Mouse (Mus musculus) cerebellum, adult (tissue): Measurements from ENCODE around the gene Tbxas1.

Experiments used
- ATAC-seq: cut with Nextera tagmentation; 2 replicates; pipeline ENCODE4 v1.9.2; 2017; ENCODE audit warnings: mild to moderate bottlenecking, moderate library complexity, mixed read lengths; ENCODE audit not compliant: insufficient number of reproducible peaks, low FRiP score, low TSS enrichment

Gene Tbxas1

DNA sequence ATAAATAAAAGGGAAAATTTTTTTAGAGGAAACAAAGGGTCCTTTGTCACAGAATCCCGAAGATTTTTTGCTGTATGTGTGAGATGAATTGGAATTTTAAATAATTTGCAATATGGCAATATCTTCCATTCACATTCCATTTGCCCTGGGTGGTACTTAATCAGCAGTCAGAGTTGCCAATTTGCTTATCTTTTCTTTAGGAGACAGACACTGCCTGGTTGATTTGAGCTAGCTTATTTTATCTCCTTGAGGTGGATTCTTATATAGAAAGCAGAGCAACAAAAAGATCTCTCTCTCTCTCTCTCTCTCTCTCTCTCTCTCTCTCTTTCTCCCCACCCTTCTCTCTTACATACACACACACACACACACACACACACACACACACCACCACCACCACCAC, 9.9 kb downstream of the Tbxas1 start:
- ATAC-seq, result no peak

DNA sequence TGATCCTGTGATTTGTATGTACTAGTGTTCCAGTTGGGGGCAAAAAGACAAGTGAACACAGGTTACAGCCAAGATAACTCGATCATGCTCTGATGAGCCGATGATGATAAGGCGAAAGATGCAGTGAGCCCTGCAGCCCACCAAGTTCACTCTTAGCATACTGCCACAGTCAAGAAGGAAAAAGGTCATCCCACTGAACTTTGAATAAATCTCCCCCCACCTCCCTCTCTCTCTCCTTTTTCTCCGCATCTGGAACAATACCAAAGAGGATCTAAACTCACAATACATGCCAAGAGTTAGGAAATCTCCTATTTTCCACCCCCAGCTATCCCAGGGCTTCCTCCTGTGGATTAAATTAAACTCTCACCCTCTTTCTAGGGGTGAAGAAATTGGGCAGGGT, 12.2 kb downstream of the Tbxas1 start:
- no peak for ATAC-seq

DNA sequence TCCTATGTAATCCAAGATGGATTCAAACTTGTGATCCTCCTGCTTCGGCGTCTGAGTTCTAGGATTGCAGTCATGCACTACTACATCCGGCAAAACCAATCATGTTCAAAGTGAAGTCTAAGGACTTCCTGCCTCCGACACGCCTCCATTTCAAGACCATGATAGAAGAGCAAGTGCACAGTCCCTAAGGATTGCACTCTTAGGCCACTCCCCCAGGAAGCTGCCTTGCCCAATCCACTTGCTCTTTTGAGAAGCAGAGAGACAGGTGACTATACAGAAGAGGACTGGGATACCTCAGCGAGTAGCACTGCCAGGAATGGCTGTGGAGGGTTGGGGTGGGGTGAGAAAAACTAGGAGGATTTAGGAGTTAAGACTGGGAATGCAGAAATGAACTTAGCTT, 14.0 kb downstream of the Tbxas1 start:
- ATAC-seq, result no peak

DNA sequence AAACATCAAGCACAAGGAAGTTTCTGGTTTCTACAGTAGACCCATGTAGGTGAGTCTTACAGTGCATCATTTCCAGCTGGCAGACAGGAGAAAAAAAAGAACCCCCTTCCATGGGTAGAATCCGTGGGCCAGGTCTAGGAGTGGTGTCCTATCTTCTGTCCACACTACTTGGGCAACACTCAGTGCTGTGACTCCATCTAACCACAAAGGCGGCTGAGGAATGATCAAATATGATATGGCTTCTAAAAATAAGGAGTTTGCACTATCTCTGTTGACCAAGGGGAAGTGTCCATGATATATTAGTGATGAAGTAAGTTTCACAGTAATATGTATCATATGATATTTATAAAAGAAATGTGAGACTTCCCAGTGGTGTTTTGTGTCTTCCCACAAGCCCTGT, 16.8 kb downstream of the Tbxas1 start:
- no peak for ATAC-seq

DNA sequence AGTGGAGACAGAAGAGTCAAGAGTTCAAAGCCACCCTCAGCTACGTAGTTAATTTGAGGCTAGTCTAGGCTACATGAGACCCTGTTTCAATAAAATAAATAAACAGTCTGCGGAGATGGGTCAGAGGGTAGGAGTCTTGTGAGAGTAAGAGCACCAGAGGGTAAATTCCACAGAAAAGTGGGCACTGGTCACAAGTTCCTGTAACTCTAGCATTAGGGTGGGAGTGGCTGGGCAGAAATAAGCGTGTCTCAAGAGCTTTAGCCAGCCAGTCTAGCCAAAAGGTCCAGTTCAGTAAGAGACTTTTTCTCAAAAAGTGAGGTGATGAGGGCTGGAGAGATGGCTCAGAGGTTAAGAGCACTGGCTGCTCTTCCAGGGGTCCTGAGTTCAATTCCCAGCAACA, 18.4 kb downstream of the Tbxas1 start:
- ATAC-seq, result no peak

DNA sequence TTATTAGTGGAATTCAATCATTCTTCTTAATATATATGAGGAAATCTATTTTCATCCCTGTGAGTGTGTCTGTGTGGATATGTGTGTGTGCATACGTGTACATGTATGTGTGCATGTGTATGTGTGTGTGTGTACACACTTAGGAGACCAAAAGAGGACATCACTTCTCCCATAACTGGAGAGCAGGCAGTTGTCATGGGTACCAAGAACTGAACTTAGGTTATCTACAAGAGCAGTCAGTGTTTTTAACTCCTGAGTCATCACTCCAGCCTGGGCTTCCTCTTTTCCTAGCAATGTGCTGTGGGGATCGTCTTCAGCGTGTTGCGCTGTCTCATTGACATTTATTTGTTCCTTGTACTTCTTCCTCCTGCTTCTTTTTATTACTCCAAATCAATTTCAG, 24.9 kb downstream of the Tbxas1 start:
- no peak for ATAC-seq

DNA sequence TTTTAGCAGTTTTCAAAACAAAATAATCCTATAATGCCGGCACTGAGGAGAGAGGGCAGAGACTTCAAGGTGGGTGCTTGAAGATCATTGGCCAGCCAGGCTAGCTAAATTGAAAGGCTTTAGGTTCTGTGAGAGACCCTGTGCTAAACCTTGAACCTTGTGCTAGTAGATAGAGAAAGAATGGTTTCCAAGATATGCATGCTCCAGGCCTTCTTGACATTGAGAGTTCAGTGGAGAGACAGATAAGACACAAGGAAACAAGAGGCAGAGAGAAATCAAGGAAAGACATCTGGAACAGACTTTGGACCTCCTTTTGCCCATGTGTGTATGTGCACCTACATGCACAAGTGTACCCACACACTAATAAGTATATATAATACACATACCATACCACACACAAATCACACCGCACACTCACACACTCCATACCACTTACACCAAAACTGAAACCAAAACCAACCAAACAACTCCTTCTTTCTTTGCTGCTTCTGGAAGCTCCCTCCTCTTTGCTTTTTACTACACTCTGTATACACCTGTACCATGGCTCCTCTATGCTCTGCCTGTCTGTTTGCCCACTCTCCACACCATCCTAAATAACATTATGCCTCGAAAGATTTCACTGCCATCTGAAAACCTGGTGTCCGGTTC, 25.4 kb downstream of the Tbxas1 start:
- ATAC-seq, result no peak

DNA sequence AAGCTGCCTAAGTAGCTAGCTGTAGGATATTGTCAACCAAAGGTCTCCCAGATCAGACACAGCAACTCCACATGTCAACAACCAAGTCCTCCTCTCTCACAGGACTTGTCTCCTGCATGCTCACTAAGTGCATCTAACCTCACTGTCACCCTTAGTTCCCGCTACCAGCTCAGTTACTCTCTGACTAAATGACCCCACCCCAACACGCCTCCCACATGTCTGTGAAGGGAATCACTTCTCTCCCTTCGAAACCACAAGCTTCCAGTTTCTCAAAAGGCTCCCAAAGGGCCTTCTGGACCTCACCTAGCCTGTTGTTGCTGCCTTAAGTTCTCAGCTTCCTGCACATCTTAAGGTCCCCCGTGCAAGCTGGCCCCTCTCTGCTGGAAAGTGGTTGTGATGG, 25.9 kb downstream of the Tbxas1 start:
- no peak for ATAC-seq

DNA sequence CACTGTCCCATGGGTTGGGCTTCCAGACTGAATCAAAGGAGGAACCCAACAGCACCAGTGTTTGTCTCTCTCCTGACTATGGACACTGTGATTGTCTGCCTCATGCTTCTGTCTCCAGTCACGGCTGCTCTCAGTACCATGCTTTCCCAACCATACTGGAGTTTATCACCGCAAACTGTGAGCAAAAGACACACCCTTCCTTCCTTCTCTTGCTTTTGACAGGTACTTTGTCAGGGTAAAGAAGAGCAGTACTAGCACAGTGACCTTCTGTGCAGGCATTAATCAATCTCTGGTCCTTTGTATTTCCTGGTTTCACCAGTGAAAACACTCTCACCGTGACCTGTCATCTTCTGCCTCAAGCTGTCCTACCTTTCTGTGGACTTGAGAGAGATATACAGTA, 26.4 kb downstream of the Tbxas1 start:
- ATAC-seq, result no peak

DNA sequence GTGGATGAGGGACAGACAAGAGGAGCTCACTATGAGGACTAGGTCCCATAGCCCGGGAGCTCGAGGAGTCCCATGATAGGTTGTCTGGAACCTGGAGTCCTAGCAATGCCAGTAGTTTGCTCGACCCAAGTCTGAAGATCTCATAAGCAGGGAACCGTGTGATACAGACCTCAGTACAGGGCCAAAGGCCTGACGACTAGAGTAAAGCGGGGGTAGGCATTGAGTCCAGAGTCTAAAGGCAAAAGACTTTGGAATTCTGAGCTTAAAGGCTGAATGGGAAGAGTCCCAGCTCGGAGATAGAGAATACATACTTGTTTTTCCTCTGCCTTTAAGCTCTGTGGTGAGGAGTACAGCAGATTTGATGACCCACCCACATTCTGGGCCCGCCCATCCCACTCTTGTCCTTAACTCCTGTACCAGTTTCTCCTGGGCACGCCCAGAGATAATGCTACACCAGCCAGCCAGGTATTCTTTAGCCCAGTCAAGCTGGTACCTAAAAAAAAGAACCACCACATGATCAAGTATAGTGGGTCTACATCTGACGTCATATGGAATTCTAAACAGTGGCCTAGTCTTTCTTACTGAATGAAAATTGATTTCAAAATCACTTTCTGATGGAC, 27.7 kb downstream of the Tbxas1 start:
- ATAC-seq, result no peak

DNA sequence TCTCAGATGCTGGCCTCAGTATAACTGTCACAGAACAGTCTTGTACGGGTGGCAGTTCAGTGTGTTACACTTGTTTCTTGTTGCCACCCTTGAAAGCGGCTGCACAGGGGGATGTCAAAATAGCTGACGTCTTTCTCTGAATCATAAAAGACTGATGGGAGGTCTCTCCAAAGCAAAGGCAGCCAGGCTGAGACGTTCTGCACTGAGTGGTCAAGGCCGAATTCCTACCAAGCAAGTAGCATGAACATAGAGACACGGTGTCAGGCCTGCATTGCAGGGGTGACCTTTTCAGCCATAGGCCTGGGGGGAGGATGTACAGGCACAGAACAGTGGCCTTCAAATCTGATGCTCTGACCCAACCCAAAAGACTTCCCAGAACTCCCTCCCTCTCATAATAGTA, 30.8 kb downstream of the Tbxas1 start:
- ATAC-seq, result no peak

DNA sequence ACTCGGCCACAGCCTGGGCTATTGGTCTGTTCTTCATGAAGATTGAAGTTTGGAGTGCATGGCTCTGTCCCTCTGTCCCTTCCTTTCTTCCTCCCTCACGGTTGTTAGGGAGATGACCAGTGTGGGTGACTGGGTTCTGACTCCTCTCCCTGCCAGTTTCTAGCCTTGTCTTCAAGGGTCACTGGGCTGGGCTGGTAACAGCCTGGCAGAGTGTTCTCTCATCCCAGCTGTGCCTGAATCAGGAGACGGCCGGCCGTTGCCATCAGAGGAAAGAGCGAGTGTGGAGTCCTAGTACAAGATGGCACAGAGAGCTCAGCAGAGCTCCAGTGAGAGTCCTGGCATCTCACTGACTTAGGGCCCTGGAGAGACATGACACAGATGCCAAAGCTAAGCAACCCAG, 33.2 kb downstream of the Tbxas1 start:
- no peak for ATAC-seq

DNA sequence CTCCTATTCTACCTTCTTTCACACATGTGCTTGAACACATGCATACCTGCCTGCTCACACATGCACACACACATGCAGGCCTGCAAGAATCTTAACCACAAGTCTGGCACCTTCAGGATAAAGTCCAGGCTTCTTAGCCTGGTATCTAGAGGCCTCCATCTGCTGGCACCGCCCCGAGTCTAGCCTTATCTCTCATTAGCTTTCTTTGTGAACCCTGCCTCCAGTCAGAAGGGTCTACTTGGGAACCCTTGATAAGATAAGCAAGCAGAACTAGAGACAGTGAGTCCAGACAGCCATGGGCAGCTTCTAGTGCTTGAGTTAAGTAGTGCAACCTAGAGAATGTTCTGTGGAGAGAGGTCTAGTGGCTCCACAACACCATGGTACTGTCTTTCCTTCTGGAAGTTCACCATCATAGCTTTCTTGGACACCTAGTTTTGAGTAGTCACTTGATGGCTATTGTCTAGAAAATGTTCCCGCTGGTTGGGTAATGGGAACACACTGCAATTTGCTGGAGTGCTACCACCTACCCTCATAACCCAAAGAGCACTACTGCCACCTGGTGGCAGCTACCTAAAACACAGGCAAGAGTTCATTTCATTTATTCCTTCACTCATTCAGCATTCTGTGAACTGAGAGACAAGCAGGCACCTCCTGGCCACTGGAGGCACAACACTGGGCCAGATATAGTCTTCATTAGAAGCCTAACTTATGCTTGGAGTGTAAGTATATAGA, 35.8 kb downstream of the Tbxas1 start:
- peak; percentile 51 for ATAC-seq

DNA sequence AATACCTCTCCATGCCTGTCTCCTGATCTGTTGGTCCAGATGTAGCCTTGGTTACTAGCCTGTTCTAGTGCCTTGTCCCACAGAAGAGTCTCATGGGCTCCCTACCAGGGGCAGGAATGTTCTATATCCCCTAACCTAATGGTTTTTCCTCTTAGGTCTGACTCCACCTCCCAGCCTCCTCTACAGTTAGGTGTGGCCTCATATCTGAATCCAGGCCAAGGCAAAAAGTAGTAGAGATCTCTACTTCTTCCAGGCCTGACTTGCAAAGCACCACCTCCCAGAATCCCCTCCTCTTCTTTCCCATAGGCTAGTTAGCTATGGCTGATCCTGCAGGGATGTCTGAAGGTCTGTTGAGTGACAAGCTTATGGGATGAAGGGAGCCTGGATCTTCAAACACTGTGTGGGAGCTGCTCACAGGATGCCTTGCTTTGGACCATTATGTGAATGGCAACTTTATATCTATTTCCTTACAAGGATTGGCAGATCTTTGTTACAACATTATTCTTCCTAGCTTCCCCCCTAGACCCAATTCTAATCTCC, 37.0 kb downstream of the Tbxas1 start:
- no peak for ATAC-seq

DNA sequence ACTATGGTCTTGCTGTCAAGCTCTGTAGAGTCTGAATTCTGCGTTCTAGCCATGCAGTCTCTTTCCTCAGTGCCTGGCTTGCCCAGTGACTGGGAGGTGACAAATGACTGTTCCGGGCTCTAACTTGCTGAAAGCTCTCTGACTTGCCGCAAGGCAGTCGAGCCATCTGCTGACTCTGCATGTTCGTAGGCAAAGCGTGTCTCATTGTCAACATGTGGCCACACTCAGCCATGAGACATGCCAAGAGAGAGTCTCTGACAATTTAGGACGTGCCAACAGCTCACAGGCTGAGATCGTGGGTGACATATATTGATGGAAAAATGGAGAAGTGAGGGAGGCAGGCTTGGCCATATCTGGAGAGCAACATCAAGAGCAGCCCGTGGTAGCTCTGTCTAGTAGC, 37.6 kb downstream of the Tbxas1 start:
- no peak for ATAC-seq

DNA sequence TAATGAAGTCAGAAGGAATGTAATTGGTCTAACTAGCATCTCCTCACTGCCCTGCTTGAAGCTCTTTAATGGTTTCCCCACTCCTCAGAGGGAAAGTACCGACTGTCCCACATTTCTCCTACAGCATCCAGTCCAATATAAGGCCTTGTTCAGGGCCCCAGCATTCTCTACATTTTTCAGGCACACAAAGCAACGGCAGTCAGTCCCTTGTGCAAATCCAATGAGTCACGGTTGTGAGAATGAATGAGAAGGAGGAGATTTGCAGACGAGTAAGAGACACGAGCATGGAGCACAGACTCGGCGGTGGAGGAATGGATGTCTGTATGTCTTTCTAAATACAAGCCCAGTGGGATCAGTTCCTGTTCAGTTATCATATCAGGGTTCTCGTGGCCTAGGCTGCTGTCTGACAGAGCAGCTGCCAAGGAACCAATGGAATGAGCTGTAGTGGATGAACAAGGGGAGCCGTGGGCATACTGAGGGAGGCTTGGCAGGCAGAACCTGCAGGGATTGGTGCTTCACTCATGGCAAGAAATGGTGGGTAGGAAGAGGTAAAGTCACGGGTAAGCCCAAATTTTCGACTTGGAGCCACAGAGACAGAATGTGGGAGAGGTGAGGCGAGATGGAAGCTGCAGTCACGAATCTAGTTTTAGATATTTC, 38.3 kb downstream of the Tbxas1 start:
- ATAC-seq, result no peak

DNA sequence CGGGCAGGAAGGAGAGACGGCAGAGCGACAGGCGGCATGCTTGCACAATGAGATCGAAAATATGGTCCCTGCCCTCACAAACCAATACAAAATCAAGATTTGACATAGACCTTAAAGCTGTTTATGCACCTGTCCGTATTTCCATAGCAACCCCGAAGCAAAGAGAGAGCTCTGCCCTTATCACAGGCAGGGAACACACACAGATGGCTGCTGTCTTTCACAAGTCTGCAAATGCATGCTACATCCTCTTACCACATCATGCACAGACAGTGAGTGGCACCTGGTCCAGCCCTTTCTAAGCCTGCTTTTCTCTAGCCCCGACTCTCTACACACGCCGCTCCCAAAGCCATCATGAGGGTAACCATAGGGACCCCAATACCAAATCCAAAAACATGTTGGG, 39.0 kb downstream of the Tbxas1 start:
- ATAC-seq, result no peak

DNA sequence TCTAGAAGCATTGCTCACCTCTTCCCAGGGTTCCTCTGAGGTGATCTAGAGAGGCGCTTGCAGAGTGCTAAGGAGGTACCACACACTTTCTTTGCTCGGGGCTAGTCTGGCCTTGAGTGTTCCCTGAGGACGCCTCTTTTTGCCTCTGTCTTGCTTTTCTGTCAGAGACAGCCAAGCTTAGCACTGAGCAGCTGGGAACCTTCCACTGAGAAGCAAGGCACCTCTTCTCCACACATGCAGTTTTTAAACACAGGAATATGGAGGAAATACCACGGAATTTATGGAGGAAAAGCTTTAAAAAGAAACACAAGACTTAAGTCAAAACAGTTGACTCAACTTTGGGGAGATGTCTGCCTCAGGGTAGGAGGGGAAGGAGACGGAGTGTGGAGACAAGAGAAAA, 40.6 kb downstream of the Tbxas1 start:
- no peak for ATAC-seq

DNA sequence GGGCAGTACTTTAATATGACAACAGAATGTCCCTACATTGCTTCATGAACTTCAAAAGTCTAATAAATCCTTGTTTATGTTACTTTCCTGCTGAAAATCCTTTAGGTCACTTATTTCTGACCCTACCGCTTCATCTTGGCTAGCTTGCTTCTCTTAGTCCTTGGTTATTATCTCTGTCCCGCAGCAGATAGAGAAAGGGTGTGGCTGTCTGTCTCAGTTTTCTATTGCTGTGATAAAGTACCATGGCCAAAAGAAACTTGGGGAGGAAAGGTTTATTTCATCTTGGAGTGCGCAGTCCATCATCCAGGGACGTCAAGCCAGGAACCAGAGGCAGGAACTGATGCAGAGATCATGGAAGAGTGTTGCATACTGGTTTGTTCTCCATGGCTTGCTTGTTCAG, 41.4 kb downstream of the Tbxas1 start:
- ATAC-seq, result no peak

DNA sequence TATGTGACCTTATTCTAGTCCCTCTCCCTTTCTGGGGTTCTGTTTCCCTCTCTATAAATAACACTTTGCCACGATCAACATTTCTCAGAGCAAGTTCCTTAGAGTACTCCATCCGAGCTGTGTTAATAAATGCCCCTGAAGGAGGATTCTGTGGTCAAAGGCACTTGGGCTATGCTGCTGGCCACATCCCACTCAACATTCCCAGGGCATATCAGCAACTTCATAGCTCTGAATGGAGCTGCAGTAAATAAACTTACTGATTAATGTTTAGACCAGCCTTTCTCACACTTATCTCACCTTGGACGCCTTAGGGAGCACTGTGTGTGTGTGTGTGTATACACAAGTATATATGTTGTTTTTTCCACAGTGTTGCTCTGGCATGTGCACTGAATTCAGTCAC, 42.2 kb downstream of the Tbxas1 start:
- ATAC-seq, result no peak

DNA sequence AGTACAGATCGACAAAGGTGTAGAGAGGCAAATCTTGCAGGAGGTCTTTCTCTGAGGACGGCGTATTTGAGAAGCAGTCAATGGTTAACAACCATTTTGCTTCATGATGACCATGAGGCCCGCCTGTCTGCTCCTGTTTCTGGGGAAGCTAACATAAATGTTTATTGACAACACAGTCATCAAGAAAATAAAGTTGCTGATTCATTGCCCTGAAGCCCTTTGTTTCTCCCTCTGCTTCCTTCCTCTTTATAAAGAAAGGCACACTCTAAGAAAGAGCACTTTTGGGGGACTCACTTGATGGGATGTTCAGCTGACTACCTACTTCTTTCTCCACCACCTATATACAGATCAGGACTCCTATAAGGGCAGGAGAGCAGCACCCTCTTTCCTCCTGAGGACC, 43.5 kb downstream of the Tbxas1 start:
- no peak for ATAC-seq
